Mouse (Mus musculus): ENCODE data around the gene Pknox1. TPM values are rescaled to one million over a fixed set of nuclear protein-coding genes. Genes with fewer than 3 reads are reported as not detected.

Gene Pknox1
- polyA plus RNA-seq, 1 experiment, result 2.5 TPM

DNA sequence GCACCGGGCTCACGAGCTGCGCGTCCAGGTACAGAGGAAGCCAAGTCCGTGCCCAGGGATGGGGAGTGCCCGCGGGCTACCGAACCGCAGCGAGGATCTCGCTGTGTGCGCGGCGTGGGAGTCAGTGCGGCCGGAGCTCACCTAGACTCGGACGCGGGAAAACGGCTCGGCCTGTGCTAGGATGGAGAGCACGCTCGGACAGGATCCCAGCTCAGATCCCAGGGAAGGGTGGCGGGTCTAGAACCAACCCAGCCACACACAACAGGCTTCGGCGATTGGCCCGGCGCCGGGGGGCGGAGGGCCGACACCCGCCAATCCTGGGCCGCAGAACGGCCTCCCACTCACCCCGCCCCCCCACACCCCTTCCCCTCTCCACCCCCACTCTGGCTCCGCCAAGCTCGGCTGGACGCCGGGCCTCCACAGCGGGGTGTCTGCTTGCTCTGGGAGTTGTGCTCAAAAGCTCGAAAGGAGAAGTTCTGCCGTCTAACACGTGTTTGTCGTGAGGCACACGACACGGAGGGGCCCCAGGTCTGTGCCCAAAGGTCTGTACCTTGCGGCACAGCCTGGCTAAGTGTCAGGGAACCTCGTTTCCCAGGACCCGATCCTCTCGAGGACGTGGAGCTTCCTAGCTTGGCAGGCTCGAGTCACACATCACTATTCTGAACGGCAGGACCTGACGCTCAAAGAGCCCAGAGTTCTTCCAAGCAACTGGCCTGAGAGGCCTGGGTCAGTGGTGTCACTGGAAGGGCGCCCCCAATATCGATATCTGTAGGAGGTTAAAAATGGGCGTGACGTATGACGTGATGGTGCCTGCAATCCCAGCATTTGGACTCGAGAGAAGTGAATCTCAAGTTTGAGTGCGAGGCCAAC, 72.6 kb downstream of the Pknox1 start, which contains the start of gene Cbs:
Gene Cbs (minus strand): TSS at position 297 of the 870 bp plus-strand sequence.
- TF ChIP-seq GATA1 (IDR thresholded peaks at IDR 0.05; ENCODE audit: borderline replicate concordance, low read length), result no peak
- TF ChIP-seq FLI1 (IDR thresholded peaks at IDR 0.05; ENCODE audit: low read length), result no peak
- H3K9me3 ChIP-seq, result no peaks in the 10 kb centered on the region
- peak within 1 kb of the TSS; percentile 90 for H3K4me3 ChIP-seq (replicated peaks)
- peaks cover 73% of the 10 kb centered on the region for H3K27me3 ChIP-seq (replicated peaks)
- no peaks in the 10 kb centered on the region for H3K36me3 ChIP-seq (replicated peaks; ENCODE audit: low read length)
- peaks cover 19% of the 10 kb centered on the region for H3K4me1 ChIP-seq

GRCm38 (mm10) chr17:31637866-31638570, 73.5 kb downstream of the Pknox1 start:
- H3K4me3 ChIP-seq (replicated peaks), result no peak overlapping the region
- H3K4me1 ChIP-seq, result peaks cover 19% of the 10 kb centered on the region
- TF ChIP-seq GATA1 (IDR thresholded peaks at IDR 0.05; ENCODE audit: borderline replicate concordance, low read length), result no peak
- H3K27me3 ChIP-seq (replicated peaks), result peaks cover 68% of the 10 kb centered on the region
- no peaks in the 10 kb centered on the region for H3K9me3 ChIP-seq
- H3K36me3 ChIP-seq (replicated peaks; ENCODE audit: low read length), result no peaks in the 10 kb centered on the region

GRCm38 (mm10) chr17:31639651-31640050, 75.1 kb downstream of the Pknox1 start:
- H3K4me1 ChIP-seq, result peaks cover 19% of the 10 kb centered on the region
- no peaks in the 10 kb centered on the region for H3K36me3 ChIP-seq (replicated peaks; ENCODE audit: low read length)
- no peaks in the 10 kb centered on the region for H3K9me3 ChIP-seq
- TF ChIP-seq GATA1 (IDR thresholded peaks at IDR 0.05; ENCODE audit: borderline replicate concordance, low read length), result no peak
- no peak for TF ChIP-seq FLI1 (IDR thresholded peaks at IDR 0.05; ENCODE audit: low read length)
- no peak overlapping the region for H3K4me3 ChIP-seq (replicated peaks)
- peaks cover 64% of the 10 kb centered on the region for H3K27me3 ChIP-seq (replicated peaks)

DNA sequence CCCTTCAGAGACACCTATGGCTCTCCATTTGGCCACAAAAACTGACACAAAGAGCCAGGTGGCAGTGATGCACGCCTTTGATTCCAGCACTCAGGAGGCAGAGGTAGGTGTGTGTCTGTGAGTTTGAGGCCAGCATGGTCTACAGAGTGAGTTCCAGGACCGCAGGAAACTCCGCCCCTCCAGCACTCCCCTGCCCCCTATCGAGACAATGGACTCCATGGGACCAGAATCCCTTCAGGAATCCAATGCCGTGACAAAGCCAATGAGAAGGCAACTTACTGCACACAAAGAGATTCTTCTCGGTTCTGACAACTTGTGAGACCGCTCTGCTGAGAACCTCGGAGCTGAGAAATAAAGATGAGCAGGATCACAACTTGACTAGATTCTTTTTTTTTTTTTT, 77.8 kb downstream of the Pknox1 start:
- peaks cover 3% of the 10 kb centered on the region for H3K4me1 ChIP-seq
- peaks cover 6% of the 10 kb centered on the region for H3K9me3 ChIP-seq
- peaks cover 38% of the 10 kb centered on the region for H3K27me3 ChIP-seq (replicated peaks)
- H3K36me3 ChIP-seq (replicated peaks; ENCODE audit: low read length), result peaks cover 13% of the 10 kb centered on the region
- no peak overlapping the region for H3K4me3 ChIP-seq (replicated peaks)
- TF ChIP-seq GATA1 (IDR thresholded peaks at IDR 0.05; ENCODE audit: borderline replicate concordance, low read length) (no peak), FLI1 (IDR thresholded peaks at IDR 0.05; ENCODE audit: low read length) (no peak)

GRCm38 (mm10) chr17:31642913-31643312, 78.4 kb downstream of the Pknox1 start:
- H3K4me1 ChIP-seq, result no peaks in the 10 kb centered on the region; the same call in 1 of the 2 replicates
- peaks cover 32% of the 10 kb centered on the region for H3K27me3 ChIP-seq (replicated peaks)
- H3K4me3 ChIP-seq (replicated peaks), result no peak overlapping the region
- peaks cover 6% of the 10 kb centered on the region for H3K9me3 ChIP-seq
- peaks cover 19% of the 10 kb centered on the region for H3K36me3 ChIP-seq (replicated peaks; ENCODE audit: low read length)
- no peak for TF ChIP-seq GATA1 (IDR thresholded peaks at IDR 0.05; ENCODE audit: borderline replicate concordance, low read length)
- no peak for TF ChIP-seq FLI1 (IDR thresholded peaks at IDR 0.05; ENCODE audit: low read length)

GRCm38 (mm10) chr17:31646199-31647002, 81.9 kb downstream of the Pknox1 start:
- peaks cover 54% of the 10 kb centered on the region for H3K36me3 ChIP-seq (replicated peaks; ENCODE audit: low read length)
- H3K4me3 ChIP-seq (replicated peaks), result peak overlapping the region; percentile 14
- no peak for TF ChIP-seq FLI1 (IDR thresholded peaks at IDR 0.05; ENCODE audit: low read length)
- no peak for TF ChIP-seq GATA1 (IDR thresholded peaks at IDR 0.05; ENCODE audit: borderline replicate concordance, low read length)
- H3K4me1 ChIP-seq, result peaks cover 9% of the 10 kb centered on the region
- H3K27me3 ChIP-seq (replicated peaks), result peaks cover 7% of the 10 kb centered on the region
- peaks cover 6% of the 10 kb centered on the region for H3K9me3 ChIP-seq

GRCm38 (mm10) chr17:31652152-31652551, 87.6 kb downstream of the Pknox1 start:
- Histone ChIP-seq H3K9me3 (no peaks in the 10 kb centered on the region), H3K36me3 (replicated peaks; ENCODE audit: low read length) (peaks cover 90% of the 10 kb centered on the region), H3K4me3 (replicated peaks) (no peak overlapping the region), H3K4me1 (peaks cover 40% of the 10 kb centered on the region), H3K27me3 (replicated peaks) (no peaks in the 10 kb centered on the region)
- TF ChIP-seq FLI1 (IDR thresholded peaks at IDR 0.05; ENCODE audit: low read length) (no peak), GATA1 (IDR thresholded peaks at IDR 0.05; ENCODE audit: borderline replicate concordance, low read length) (no peak)

GRCm38 (mm10) chr17:31653277-31653676, 88.7 kb downstream of the Pknox1 start:
- TF ChIP-seq GATA1 (IDR thresholded peaks at IDR 0.05; ENCODE audit: borderline replicate concordance, low read length), result no peak
- TF ChIP-seq FLI1 (IDR thresholded peaks at IDR 0.05; ENCODE audit: low read length), result no peak
- peaks cover 78% of the 10 kb centered on the region for H3K36me3 ChIP-seq (replicated peaks; ENCODE audit: low read length)
- H3K4me3 ChIP-seq (replicated peaks), result no peak overlapping the region
- peaks cover 45% of the 10 kb centered on the region for H3K4me1 ChIP-seq
- no peaks in the 10 kb centered on the region for H3K27me3 ChIP-seq (replicated peaks)
- no peaks in the 10 kb centered on the region for H3K9me3 ChIP-seq

DNA sequence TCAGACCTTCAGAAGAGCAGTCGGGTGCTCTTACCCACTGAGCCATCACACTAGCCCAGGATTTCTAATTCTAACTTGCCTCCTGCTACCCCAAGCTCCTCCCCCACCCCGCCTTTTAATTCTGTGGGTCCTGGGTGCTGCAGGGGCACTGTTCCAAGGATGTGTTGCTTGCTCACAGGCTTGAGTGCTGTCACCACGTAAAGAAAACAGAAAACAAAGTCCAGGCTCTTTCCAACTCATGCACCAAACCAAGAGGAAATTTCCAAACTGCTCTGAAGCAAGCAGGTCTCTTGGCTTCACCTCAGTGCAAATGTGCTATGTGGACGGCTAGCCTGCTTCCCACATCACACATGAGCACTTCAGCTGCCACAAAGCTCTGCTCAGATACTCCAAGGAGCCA, 90.8 kb downstream of the Pknox1 start:
- no peaks in the 10 kb centered on the region for H3K9me3 ChIP-seq
- TF ChIP-seq GATA1 (IDR thresholded peaks at IDR 0.05; ENCODE audit: borderline replicate concordance, low read length) (no peak), FLI1 (IDR thresholded peaks at IDR 0.05; ENCODE audit: low read length) (no peak)
- peaks cover 57% of the 10 kb centered on the region for H3K36me3 ChIP-seq (replicated peaks; ENCODE audit: low read length)
- H3K27me3 ChIP-seq (replicated peaks), result no peaks in the 10 kb centered on the region
- peaks cover 55% of the 10 kb centered on the region for H3K4me1 ChIP-seq
- H3K4me3 ChIP-seq (replicated peaks), result no peak overlapping the region

All from megakaryocyte, embryonic 14.5 days (primary cell).